Mouse (Mus musculus) myocyte (in vitro differentiated cells): ENCODE data around the gene Dnajc16.

Source experiments
- CEBPB ChIP-seq: IDR thresholded peaks from 2 replicates; pipeline ENCODE4 v1.6.1; 2011; ENCODE audit warnings: mild to moderate bottlenecking, moderate library complexity; ENCODE audit not compliant: poor library complexity, insufficient read depth, severe bottlenecking
- E2F4 ChIP-seq: IDR thresholded peaks from one replicate; pipeline ENCODE4 v1.6.1; 2011; ENCODE audit warnings: mild to moderate bottlenecking, control low read depth, moderate library complexity; ENCODE audit not compliant: insufficient read depth
- MAX ChIP-seq: IDR thresholded peaks from one replicate; pipeline ENCODE4 v1.6.1; 2011; ENCODE audit warnings: low read depth, mild to moderate bottlenecking, control low read depth
- MYOD1 ChIP-seq, 3 experiments: IDR thresholded peaks; one replicate each; pipeline ENCODE4 v1.6.1; 2011; ENCODE audit warnings: control low read depth in 2 of 3, low read depth in 2 of 3, mild to moderate bottlenecking in 2 of 3, moderate library complexity in 1 of 3; ENCODE audit not compliant: insufficient read length in 2 of 3, control insufficient read depth in 1 of 3
- MYOG ChIP-seq, 3 experiments: IDR thresholded peaks; one replicate each; pipeline ENCODE4 v1.6.1; 2011; ENCODE audit warnings: control low read depth in 2 of 3, low read depth in 2 of 3, mild to moderate bottlenecking in 2 of 3; ENCODE audit not compliant: insufficient read length in 2 of 3, control insufficient read depth in 1 of 3, insufficient read depth in 1 of 3
- POLR2A ChIP-seq: IDR thresholded peaks from one replicate; pipeline ENCODE4 v1.6.1; 2011; ENCODE audit warnings: low read depth, mild to moderate bottlenecking, control low read depth, moderate library complexity; ENCODE audit not compliant: insufficient read length
- POLR2AphosphoS2 ChIP-seq: IDR thresholded peaks from one replicate; pipeline ENCODE4 v1.6.1; 2011; ENCODE audit warnings: low read depth, control low read depth; ENCODE audit not compliant: insufficient read length
- REST ChIP-seq: IDR thresholded peaks from one replicate; pipeline ENCODE4 v1.6.1; 2011; ENCODE audit warnings: mild to moderate bottlenecking, control low read depth, moderate library complexity; ENCODE audit not compliant: insufficient read depth, insufficient read length
- SRF ChIP-seq: IDR thresholded peaks from one replicate; pipeline ENCODE4 v1.6.1; 2011; ENCODE audit warnings: low read depth; ENCODE audit not compliant: control insufficient read depth, insufficient read length
- TCF12 ChIP-seq: IDR thresholded peaks from one replicate; pipeline ENCODE4 v1.6.1; 2011; ENCODE audit warnings: mild to moderate bottlenecking, control low read depth; ENCODE audit not compliant: poor library complexity, insufficient read depth, severe bottlenecking
- TCF3 ChIP-seq: IDR thresholded peaks from one replicate; pipeline ENCODE4 v1.6.1; 2011; ENCODE audit warnings: low read depth, control low read depth; ENCODE audit not compliant: insufficient read length
- USF1 ChIP-seq: IDR thresholded peaks from one replicate; pipeline ENCODE4 v1.6.1; 2011; ENCODE audit warnings: low read depth, mild to moderate bottlenecking, control low read depth, moderate library complexity

DNA sequence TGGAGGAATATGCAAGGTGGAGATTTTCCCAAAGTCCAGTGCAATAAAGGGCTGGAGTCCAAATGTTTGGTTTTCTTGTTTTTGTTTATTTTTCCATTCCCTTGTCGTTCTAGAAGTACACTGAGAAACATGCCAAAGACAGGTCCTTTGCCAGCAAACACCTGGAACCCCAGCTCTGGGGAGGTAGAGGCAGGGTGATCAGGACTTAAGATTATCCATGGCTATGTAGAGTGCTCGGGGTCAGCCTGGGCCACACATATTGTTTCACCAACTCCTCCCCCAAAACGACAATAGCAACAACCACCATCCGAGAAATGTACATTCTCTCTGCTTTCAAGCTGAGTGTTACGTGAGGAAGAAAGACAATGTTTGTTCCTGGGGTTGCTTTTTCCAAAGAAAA, 35.3 kb upstream of the Dnajc16 start, which contains the start of gene Cela2a:
- TF ChIP-seq POLR2A (no peak), USF1 (no peak), MYOD1 (IDR thresholded peaks at IDR 0.05; ENCODE audit: control insufficient read depth in 1 of 3, insufficient read length in 2 of 3, low read depth in 2 of 3) (no peak), TCF12 (no peak), MAX (no peak), POLR2AphosphoS2 (no peak), E2F4 (no peak), REST (no peak), MYOG (IDR thresholded peaks at IDR 0.05; ENCODE audit: control insufficient read depth in 1 of 3, insufficient read depth in 1 of 3, insufficient read length in 2 of 3, low read depth in 2 of 3) (no peak), CEBPB (no peak), TCF3 (no peak), SRF (no peak)
